Mouse (Mus musculus) limb, embryonic 14.5 days (tissue): ENCODE results near the gene Bmp2k. TPM values are rescaled to one million over a fixed set of nuclear protein-coding genes. Genes with fewer than 3 reads are reported as not detected.

ENCODE experiments used
- ATAC-seq: fragments of 200-750 bp; cut with Nextera tagmentation; 2 replicates; pipeline ENCODE4 v1.8.0; 2017; ENCODE audit warnings: low read depth, moderate number of reproducible peaks, moderate TSS enrichment; ENCODE audit not compliant: low FRiP score
- DNase-seq: peaks from one replicate; pipeline ENCODE4 v3.0.0-alpha.2; 2015; ENCODE audit warnings: low spot score
- H3K27ac ChIP-seq: fragments of 300-500 bp; sonication (generic); replicated peaks from 2 replicates; pipeline ENCODE4 v1.5.1; 2014; ENCODE audit warnings: low read depth, mild to moderate bottlenecking, low read length, moderate library complexity, mixed read lengths
- H3K27me3 ChIP-seq: fragments of 300-500 bp; sonication (generic); 2 replicates; pipeline ENCODE4 v1.6.1; 2014; ENCODE audit warnings: low read length, mixed read lengths; ENCODE audit not compliant: control insufficient read depth, insufficient read depth
- H3K36me3 ChIP-seq: fragments of 300-500 bp; sonication (generic); 2 replicates; pipeline ENCODE4 v1.6.1; 2014; ENCODE audit warnings: mild to moderate bottlenecking, low read length, moderate library complexity, mixed read lengths; ENCODE audit not compliant: control insufficient read depth, insufficient read depth
- H3K4me1 ChIP-seq: fragments of 300-500 bp; sonication (generic); 2 replicates; pipeline ENCODE4 v1.6.1; 2014; ENCODE audit warnings: antibody characterized with exemption, low read length, mixed read lengths; ENCODE audit not compliant: control insufficient read depth, insufficient read depth
- H3K4me2 ChIP-seq: fragments of 300-500 bp; sonication (generic); replicated peaks from 2 replicates; pipeline ENCODE4 v1.6.1; 2014; ENCODE audit warnings: low read depth, mild to moderate bottlenecking, low read length, moderate library complexity; ENCODE audit not compliant: severe bottlenecking
- H3K4me3 ChIP-seq: fragments of 300-500 bp; sonication (generic); replicated peaks from 2 replicates; pipeline ENCODE4 v1.5.1; 2014; ENCODE audit warnings: low read length
- H3K9ac ChIP-seq: fragments of 300-500 bp; sonication (generic); 2 replicates; pipeline ENCODE4 v1.6.1; 2014; ENCODE audit warnings: mild to moderate bottlenecking, low read depth, low read length, moderate library complexity; ENCODE audit not compliant: severe bottlenecking
- H3K9me3 ChIP-seq: fragments of 300-500 bp; sonication (generic); 2 replicates; pipeline ENCODE4 v1.6.1; 2016; ENCODE audit warnings: low read length; ENCODE audit not compliant: control insufficient read depth
- POLR2A ChIP-seq: fragments of 200-500 bp; IDR thresholded peaks from 2 replicates; pipeline ENCODE4 v1.8.0; 2012; ENCODE audit warnings: inconsistent platforms, mild to moderate bottlenecking, moderate library complexity, borderline replicate concordance; ENCODE audit not compliant: insufficient read depth, insufficient read length; ENCODE audit errors: extremely low read depth
- WGBS: fragments of 180-500 bp; shearing (Covaris S2); extraction: QIAGEN DNeasy Blood & Tissue Kit; methylation state at CpG from one replicate; pipeline ENCODE4 v1.1.7; 2014; 5-methylcytosine and 5-hydroxymethylcytosine counted together
- polyA plus RNA-seq, 2 experiments: library from polyadenylated mRNA; depleted of rRNA in 1 of 2; stranded (reverse) in 1 of 2; unstranded in 1 of 2; fragments of >200 nt; fragmentation: Nextera tagmentation in 1 of 2; extraction: Ambion mirVana in 1 of 2; gene quantifications; 2 replicates each; pipeline versions ENCODE4 v1.2.1 to v1.2.3; 2012 to 2014

Bmp2k gene
- polyA plus RNA-seq, 2 experiments, result 5.1 to 10.1 TPM

DNA sequence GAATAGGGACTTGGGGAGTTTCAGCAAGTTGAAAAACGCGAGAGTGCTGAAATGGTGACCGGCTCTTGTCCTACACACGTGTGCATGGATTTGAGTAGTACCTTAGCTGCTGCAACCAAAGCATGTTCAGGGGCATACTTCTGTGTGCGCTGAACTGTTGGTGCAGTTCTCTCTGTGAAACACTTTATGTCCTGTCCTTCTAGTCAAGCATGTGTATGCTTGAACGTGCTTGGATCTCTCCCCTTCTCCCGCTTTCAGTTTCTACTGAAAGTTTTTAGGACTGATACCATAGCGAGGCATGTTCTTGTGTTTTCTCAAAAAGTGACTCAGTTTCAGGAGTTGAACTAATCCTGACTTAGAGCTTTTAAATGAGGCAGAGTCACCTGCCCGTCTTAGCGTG is 3.7 kb downstream of the Bmp2k start:
- TF ChIP-seq POLR2A, result no peak
- no peaks in the 10 kb centered on the region for H3K27me3 ChIP-seq
- H3K27ac ChIP-seq, result no peak overlapping the region
- peaks cover 10% of the 10 kb centered on the region for H3K4me1 ChIP-seq
- no peak overlapping the region for H3K4me3 ChIP-seq
- DNase-seq (no peak), ATAC-seq (no peak)
- H3K36me3 ChIP-seq, result no peaks in the 10 kb centered on the region
- no peaks in the 10 kb centered on the region for H3K9me3 ChIP-seq
- WGBS, result 91% methylated on average over 10 of the region's 10 CpGs
- H3K9ac ChIP-seq, result no peak overlapping the region
- no peak overlapping the region for H3K4me2 ChIP-seq

DNA sequence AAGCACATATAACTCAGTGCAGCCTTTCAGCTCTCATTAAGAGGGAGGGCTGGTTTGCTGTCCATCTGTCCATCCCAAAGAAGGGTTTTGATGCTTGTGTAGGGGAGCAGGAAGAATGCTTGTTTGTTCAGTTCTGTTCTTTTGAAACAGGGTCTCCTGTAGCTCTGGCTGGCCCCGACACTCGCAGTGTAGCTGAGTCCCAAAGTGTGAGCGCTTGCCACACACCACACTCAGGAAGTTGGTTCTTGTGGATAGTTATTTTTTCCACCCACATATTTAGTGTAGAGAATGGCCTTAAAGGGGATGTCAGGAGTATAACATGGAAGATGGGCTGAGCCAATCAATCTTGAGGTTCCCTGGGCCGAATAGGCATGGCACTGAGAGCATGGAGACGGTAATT is 4.1 kb downstream of the Bmp2k start:
- no peak for TF ChIP-seq POLR2A
- H3K9ac ChIP-seq, result no peak overlapping the region
- H3K36me3 ChIP-seq, result no peaks in the 10 kb centered on the region
- no peak overlapping the region for H3K4me3 ChIP-seq
- H3K27me3 ChIP-seq, result no peaks in the 10 kb centered on the region
- H3K27ac ChIP-seq, result no peak overlapping the region
- DNase-seq (no peak), ATAC-seq (no peak)
- no peak overlapping the region for H3K4me2 ChIP-seq
- WGBS, result 93% methylated on average over 5 of the region's 5 CpGs
- H3K9me3 ChIP-seq, result no peaks in the 10 kb centered on the region
- H3K4me1 ChIP-seq, result peaks cover 7% of the 10 kb centered on the region

DNA sequence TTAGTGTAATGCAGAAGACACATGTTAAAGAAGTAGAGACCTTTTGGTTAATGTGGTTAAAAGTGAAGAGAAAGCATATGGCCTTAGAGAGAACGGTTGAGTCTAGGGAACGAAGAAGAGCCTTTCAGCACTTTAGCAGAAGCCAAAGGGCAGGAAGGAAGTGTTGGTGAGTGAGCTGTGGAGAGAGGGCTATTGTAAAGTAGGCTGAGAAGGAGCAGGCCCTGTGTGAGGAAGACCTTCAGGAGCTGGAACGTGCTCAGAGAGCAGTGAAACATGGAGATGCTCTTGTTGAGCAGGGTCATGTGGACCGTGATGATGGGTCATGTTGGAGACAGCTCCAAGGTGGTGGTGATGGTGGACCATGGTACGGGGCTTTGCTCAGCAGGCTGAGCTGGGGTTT is 4.8 kb downstream of the Bmp2k start:
- Histone ChIP-seq H3K4me3 (no peak overlapping the region), H3K4me2 (no peak overlapping the region), H3K27me3 (no peaks in the 10 kb centered on the region), H3K4me1 (0 out of 2 replicates have a peak, but pooled peaks cover 4% of the 10 kb centered on the region), H3K9ac (no peak overlapping the region), H3K36me3 (no peaks in the 10 kb centered on the region), H3K27ac (no peak overlapping the region), H3K9me3 (no peaks in the 10 kb centered on the region)
- no peak for TF ChIP-seq POLR2A
- ATAC-seq (no peak), DNase-seq (no peak)
- WGBS, result 91% methylated on average over 5 of the region's 5 CpGs

DNA sequence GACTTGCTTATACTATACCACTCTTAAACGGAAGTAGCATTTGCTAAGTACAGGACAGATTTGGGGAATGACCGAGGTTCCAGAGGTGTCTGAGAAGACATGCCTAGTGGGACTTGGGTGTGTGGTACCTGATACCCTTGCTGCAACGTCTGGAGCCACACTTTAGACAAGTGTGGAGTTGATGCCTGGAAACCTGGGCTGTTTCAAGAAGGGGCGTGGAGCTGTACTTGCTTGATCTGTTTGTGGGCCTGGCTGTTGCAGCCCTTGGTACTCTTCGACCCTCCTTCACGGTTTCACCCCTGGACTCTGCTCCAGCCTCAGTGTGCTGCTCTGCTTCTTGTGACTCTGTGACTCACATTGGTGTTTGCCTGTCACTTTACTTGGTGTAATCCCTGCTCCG is 5.4 kb downstream of the Bmp2k start:
- DNase-seq, result no peak
- Histone ChIP-seq H3K9ac (no peak overlapping the region), H3K9me3 (no peaks in the 10 kb centered on the region), H3K27me3 (no peaks in the 10 kb centered on the region), H3K4me2 (no peak overlapping the region), H3K36me3 (no peaks in the 10 kb centered on the region), H3K4me3 (no peak overlapping the region), H3K4me1 (0 out of 2 replicates have a peak, but pooled peaks cover 4% of the 10 kb centered on the region), H3K27ac (no peak overlapping the region)
- WGBS, result 80% methylated on average over 7 of the region's 7 CpGs
- no peak for TF ChIP-seq POLR2A
- ATAC-seq, result no peak

DNA sequence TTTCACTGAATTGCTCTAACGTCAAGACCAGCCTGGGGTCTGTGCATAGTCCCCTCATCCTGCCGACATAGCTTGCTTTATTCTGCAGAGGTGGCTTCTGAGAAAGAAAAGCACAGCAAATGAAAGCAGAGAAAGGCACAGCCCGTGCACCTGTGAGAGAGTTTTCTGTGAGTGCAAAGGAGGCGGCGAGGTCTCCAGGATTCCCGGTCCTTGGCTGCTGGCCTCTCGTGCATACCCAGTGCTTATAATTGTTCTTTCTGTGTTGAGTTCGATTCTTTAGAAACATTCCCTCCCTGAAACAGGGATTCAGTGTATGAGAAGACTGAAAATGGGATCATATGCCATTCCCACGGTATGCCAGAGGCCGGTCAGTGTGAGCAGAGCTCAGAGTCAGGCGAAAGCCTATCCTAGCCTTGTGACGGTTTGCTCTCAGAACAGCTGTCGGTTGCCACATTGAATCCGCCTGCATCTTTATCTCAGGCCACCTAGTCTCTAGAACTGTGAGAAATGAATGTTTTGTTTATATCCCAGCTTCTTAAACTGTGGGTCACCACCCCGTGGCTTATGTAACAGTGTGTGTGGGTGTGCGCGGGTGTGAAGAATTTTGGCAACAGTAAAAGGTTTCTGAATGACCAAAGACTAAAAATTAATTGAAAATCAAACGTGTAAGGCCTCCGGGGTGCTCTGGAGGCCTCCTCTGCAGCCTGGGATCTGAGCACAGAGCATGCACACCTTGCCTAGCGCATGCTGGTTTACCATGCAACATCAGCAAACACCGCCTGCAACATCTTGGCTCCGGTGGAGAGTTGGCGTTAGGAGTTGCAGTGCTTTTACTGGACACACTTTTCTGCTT is 6.9 kb downstream of the Bmp2k start:
- H3K4me3 ChIP-seq, result no peak overlapping the region
- no peaks in the 10 kb centered on the region for H3K4me1 ChIP-seq
- ATAC-seq, result 0 out of 2 replicates have a peak, but pooled peaks have one; percentile 50
- no peak for TF ChIP-seq POLR2A
- no peak overlapping the region for H3K27ac ChIP-seq
- no peak for DNase-seq
- H3K36me3 ChIP-seq, result no peaks in the 10 kb centered on the region
- no peaks in the 10 kb centered on the region for H3K9me3 ChIP-seq
- no peak overlapping the region for H3K4me2 ChIP-seq
- 74% methylated on average over 23 of the region's 23 CpGs for WGBS
- H3K27me3 ChIP-seq, result no peaks in the 10 kb centered on the region
- no peak overlapping the region for H3K9ac ChIP-seq
